Mouse (Mus musculus): Measurements from ENCODE around the gene Eef1akmt1.

DNA sequence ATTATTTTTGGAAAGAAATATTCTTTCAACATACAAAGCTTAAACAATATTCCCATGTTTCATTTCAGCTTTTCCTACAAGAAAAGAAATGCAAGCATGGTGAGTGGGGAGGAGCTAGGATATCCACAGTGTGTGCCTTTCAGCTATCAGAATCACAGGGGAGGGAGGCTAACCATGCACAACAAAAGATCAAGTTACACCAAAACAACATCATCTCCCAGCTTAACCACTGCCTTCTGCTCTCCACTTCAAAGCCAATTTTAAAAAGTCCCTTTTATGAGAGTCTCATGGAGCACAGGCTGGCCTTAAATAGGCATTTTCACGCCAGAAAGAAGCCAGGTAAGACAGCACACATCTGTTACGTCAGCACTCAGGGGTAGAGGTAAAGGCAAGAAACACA is 39.6 kb upstream of the Eef1akmt1 start:
- TF ChIP-seq POLR2A (IDR thresholded peaks at IDR 0.05; ENCODE audit: control insufficient read depth in 1 of 2, insufficient read depth in 1 of 2, low read depth in 1 of 2, low read length in 2 of 2, poor library complexity in 1 of 2) = no peak
- TF ChIP-seq USF1 (IDR thresholded peaks at IDR 0.05; ENCODE audit: low read depth, low read length) = no peak
- no peak for TF ChIP-seq CTCF (IDR thresholded peaks at IDR 0.05 in 2 of 3, conservative IDR thresholded peaks at IDR 0.05 in 1 of 3; ENCODE audit: control insufficient read depth in 1 of 3, insufficient read depth in 1 of 3, low read depth in 2 of 3, low read length in 3 of 3, poor library complexity in 1 of 3, severe bottlenecking in 1 of 3)
- no peak for TF ChIP-seq JUND (IDR thresholded peaks at IDR 0.05; ENCODE audit: low read depth, low read length)
- TF ChIP-seq MAX (IDR thresholded peaks at IDR 0.05; ENCODE audit: low read length) = no peak
- TF ChIP-seq CHD2 (IDR thresholded peaks at IDR 0.05; ENCODE audit: low read length) = no peak
- TF ChIP-seq RCOR1 (IDR thresholded peaks at IDR 0.05; ENCODE audit: low read depth, low read length) = no peak
- no peak for TF ChIP-seq MAFK (IDR thresholded peaks at IDR 0.05; ENCODE audit: borderline replicate concordance, low read depth, low read length)
- no peak for TF ChIP-seq EP300 (IDR thresholded peaks at IDR 0.05; ENCODE audit: low read depth in 1 of 2, low read length in 2 of 2)
- no peak for TF ChIP-seq GABPA (IDR thresholded peaks at IDR 0.05; ENCODE audit: low read depth, low read length)
- TF ChIP-seq POLR2AphosphoS2 (IDR thresholded peaks at IDR 0.05; ENCODE audit: low read length) = no peak
- TF ChIP-seq POLR2AphosphoS5 (IDR thresholded peaks at IDR 0.05; ENCODE audit: borderline replicate concordance, low read depth, low read length) = no peak
